Mouse (Mus musculus): ENCODE measurements at regions not wholly inside any gene's neighbourhood (a gene's known extent, or its start where the extent isn't known, plus 50 kb on each side); places are given as distances from the start of the nearest gene placed in this dataset.

DNA sequence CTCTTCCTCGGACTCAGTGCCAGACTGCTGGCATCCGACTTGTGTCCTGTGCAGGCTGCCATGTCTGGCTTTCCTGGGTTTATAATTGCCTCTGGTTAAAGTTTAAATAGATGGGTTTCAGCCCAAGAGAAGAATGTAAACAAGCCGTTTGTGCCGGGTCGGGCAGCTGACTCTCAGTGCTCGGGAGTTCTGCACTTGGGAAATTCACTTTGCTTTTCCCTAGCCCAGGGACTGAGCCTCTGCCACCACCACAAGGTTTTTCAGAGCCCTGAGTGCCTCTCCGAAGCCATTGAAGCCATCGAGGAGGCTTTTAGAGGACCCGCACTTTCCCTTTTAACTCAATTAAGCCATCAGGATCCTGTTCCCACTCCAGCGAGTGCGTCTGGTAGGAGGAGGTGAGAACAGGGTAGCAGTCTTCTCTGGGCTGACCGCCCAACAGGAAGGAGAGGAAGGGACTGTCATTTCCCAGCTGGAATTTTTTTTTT lies 80.8 kb upstream of the Mkln1 start:
- Histone ChIP-seq H3K9me3 (replicated peaks) (no peaks in the 10 kb centered on the region), H3K27me3 (ENCODE audit: low read depth, poor library complexity, severe bottlenecking) (peaks cover 11% of the 10 kb centered on the region; the same call in 1 of the 2 replicates), H3K4me1 (peaks cover 16% of the 10 kb centered on the region), H3K27ac (no peak overlapping the region), H3K36me3 (no peaks in the 10 kb centered on the region), H3K4me3 (peak overlapping the region; percentile 36)
- peak; percentile 33 for DNase-seq (ENCODE audit: low spot score)
- 7% methylated on average over 12 of the region's 12 CpGs for WGBS

DNA sequence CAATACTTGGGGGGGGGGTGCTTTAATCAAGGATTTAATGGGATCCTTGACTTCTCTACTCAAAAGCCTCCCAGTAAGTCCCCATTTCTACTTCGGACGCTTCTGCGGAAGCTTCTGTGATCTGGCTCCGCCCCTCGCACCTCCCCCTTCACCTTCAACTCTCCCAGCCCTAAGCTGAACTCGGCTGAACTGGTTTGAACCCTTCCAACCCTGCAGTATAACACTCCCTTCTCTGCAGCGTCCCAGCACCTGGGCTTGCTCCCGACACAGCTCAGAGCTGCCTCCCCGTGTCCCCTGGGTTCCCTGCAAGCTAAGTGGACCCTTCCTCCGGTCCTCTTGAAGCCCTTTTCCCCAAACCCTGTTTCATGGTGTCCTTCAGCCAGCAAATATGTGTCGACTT lies 80.0 kb upstream of the Mkln1 start:
- Histone ChIP-seq H3K27me3 (ENCODE audit: low read depth, poor library complexity, severe bottlenecking) (peaks cover 11% of the 10 kb centered on the region; the same call in 1 of the 2 replicates), H3K9me3 (replicated peaks) (no peaks in the 10 kb centered on the region), H3K4me1 (peaks cover 16% of the 10 kb centered on the region), H3K36me3 (no peaks in the 10 kb centered on the region), H3K4me3 (peak overlapping the region; percentile 36), H3K27ac (no peak overlapping the region)
- WGBS = 3% methylated on average over 11 of the region's 11 CpGs
- DNase-seq (ENCODE audit: low spot score) = peak; percentile 47

DNA sequence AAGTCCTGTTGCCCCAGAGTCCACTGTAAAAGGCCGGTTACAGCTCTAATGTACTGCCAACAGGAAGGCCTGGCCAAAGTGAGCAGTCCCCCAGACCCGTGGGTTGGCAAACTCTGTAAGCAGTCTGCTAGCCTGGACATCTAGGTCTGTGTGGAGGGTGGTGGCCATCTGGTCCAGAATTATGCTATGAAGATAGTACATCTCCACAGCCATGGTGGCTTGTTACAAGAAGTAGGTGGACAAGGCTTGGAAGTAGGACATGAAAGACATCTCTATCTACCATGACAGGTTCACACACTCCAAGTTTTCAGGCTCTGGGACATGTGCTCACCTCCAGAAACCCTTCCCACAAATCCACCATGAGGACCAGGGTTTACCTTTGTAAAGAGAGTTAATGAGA lies 79.1 kb upstream of the Mkln1 start:
- H3K4me3 ChIP-seq = no peak overlapping the region
- peaks cover 11% of the 10 kb centered on the region; the same call in 1 of the 2 replicates for H3K27me3 ChIP-seq (ENCODE audit: low read depth, poor library complexity, severe bottlenecking)
- H3K4me1 ChIP-seq = peaks cover 16% of the 10 kb centered on the region
- WGBS = 71% methylated on average over 2 of the region's 2 CpGs
- no peaks in the 10 kb centered on the region for H3K9me3 ChIP-seq (replicated peaks)
- no peak overlapping the region for H3K27ac ChIP-seq
- DNase-seq (ENCODE audit: low spot score) = no peak
- no peaks in the 10 kb centered on the region for H3K36me3 ChIP-seq

DNA sequence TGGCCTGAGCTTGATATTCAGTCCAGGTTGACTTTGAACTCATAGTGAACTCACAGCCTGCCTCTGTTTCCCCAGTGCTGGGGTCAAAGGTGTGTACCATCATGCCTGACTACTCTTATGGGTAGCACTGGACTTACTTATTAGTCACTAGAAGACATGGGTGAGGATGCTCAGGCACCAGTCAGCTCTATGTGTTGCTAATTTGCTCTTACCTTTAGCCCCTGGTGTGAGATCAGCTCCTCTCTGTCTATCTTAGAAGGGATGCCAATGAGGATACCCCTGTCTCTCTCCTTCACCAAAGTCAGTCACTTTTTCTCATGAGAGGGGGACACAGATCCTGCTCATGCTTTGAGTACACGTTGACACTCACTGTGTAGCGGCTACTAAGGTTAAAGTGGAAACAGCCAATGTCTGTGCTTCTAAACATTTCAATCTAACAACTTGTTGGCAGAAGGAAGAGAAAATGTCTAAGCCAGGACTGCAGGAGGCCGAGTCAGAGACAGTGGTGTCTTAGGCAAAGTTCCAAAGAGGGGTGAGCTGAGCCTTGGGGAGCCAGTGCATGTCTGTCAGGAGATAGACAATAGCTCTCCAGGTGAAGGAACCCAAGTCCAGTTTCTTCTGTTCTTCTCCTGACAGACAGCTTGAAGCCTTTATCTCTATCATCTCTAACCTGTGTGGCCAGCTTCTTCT lies 78.2 kb upstream of the Mkln1 start:
- H3K9me3 ChIP-seq (replicated peaks) = no peaks in the 10 kb centered on the region
- H3K27ac ChIP-seq = no peak overlapping the region
- peaks cover 11% of the 10 kb centered on the region; the same call in 1 of the 2 replicates for H3K27me3 ChIP-seq (ENCODE audit: low read depth, poor library complexity, severe bottlenecking)
- no peak for DNase-seq (ENCODE audit: low spot score)
- H3K4me1 ChIP-seq = peaks cover 20% of the 10 kb centered on the region
- no peak overlapping the region for H3K4me3 ChIP-seq
- 81% methylated on average over 3 of the region's 3 CpGs for WGBS
- no peaks in the 10 kb centered on the region for H3K36me3 ChIP-seq

DNA sequence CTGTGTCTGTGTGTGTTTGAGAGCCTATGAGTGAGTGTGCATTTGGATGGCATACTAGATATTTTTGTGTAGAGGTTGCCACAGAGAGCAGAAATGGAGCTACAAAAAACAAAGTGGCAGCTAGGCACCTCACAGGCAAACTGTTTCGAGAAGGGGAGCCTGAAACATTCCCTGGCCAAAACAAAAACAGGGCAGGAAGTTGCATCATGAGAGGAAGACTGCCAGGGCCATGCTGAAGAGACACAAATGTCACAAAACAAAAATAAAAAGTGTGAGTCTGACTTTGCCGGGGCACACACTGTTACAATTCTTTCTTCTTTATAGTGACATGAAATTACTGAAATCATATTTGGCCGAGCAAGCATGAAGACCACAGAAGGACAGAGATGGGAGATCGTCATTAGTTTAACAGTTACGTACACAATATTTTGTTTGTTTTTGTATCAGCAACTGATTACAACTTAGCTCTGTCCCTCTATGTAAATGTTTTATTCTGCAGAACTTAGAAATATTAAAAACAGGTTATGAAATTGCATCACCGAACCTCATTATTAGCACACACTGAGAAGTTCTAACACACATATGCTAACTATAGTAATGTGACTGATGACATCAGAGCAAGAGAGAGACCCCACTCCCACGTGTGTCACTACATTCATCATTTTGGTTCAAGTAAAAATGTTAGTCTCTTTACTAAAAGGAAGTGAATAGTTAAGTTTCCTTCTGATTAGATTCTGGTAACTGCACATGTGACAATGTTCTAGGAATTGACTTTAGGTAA lies 77.3 kb upstream of the Mkln1 start:
- H3K36me3 ChIP-seq = no peaks in the 10 kb centered on the region
- no peak for DNase-seq (ENCODE audit: low spot score)
- no peaks in the 10 kb centered on the region for H3K9me3 ChIP-seq (replicated peaks)
- H3K4me3 ChIP-seq = no peak overlapping the region
- no peak overlapping the region for H3K27ac ChIP-seq
- 80% methylated on average over 7 of the region's 7 CpGs for WGBS
- peaks cover 11% of the 10 kb centered on the region; the same call in 1 of the 2 replicates for H3K27me3 ChIP-seq (ENCODE audit: low read depth, poor library complexity, severe bottlenecking)
- peaks cover 20% of the 10 kb centered on the region for H3K4me1 ChIP-seq

DNA sequence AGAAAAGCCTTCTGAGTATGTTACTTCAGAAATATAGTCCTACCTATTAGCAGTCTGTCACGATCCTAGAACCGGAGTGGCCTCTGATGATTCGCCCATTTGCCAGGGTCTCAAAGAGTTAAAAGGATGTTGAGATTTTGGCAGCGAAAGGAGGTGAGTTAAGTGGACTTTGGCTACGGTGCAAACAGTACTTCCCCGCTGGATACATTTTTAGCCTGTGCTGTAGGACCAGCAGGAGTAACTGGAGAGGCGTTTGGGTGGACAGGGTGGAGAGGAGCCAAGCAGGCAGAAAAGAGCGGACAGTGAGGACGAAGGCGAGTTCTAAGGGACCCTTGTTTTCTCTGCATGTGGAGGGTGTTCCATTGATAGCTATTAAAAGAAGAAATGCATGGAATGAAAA lies 76.6 kb upstream of the Mkln1 start:
- Histone ChIP-seq H3K4me3 (no peak overlapping the region), H3K27ac (no peak overlapping the region), H3K4me1 (peaks cover 20% of the 10 kb centered on the region), H3K36me3 (no peaks in the 10 kb centered on the region), H3K9me3 (replicated peaks) (no peaks in the 10 kb centered on the region), H3K27me3 (ENCODE audit: low read depth, poor library complexity, severe bottlenecking) (peaks cover 11% of the 10 kb centered on the region; the same call in 1 of the 2 replicates)
- WGBS = 73% methylated on average over 10 of the region's 10 CpGs
- DNase-seq (ENCODE audit: low spot score) = no peak

DNA sequence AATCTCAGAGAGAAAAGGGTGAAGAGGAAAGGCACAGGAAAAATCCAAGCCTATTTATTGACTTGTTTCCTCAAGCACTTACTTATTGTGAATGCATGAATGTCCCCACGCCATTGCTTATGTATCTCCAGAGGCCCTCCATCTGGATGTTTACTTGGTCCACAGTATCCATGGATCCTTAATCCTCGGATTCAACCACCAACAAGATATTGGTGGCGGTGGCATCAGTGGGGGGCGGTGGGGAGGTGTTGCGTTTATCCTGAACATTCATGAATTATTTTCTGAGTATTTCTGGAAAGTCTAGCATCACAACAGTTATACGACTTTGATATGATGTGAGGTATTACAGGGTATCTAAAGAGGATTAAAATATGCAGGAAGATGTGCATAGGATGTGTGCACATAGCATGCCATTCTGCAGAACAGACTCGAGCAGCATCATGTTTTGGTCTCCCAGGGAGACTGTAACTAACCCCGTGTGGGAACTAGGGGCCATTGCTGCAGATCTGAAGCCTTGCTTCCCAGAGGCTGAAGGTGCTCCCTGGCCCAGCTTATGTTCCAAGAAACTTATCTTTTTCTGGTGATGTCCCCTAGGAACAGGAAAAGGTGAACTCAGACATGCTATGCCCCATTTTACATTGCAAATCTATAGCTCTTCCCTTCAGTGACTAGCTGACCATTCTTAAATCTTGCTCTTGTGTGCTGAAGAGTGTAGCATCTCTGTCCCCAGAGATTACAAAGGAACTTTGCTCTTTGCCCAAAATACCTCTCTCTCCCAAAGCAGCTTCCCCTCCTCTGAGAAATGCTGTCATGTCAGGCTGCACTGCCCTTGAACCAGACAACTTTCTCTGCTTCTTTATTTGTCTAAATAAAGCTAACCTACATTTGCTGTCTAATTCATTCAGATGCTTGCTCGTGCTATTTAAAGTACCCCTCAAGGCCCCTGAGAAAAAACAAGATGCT lies 75.0 kb upstream of the Mkln1 start:
- Histone ChIP-seq H3K9me3 (replicated peaks) (no peaks in the 10 kb centered on the region), H3K27ac (no peak overlapping the region), H3K27me3 (ENCODE audit: low read depth, poor library complexity, severe bottlenecking) (no peaks in the 10 kb centered on the region), H3K36me3 (no peaks in the 10 kb centered on the region), H3K4me1 (peaks cover 7% of the 10 kb centered on the region), H3K4me3 (no peak overlapping the region)
- 83% methylated on average over 9 of the region's 9 CpGs for WGBS
- no peak for DNase-seq (ENCODE audit: low spot score)

DNA sequence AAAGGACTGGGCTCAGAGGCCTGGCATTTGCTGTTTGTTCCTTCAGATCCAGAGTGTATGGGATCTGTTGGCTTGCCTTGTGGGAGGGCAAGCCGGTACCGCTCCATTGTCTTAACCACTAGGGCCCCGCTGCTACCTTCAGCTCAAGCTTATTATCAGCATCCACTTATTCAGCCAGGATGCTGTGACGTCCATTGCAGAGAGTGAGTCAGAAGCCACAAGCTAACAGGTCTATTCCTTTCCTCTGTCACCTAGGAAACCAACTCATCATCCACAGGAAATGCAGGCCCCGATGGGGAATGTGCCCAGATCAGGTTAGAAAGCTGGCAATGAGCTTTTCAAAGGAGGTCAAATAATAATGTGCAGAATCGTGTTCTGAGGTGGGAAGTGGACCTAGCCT lies 73.8 kb upstream of the Mkln1 start:
- H3K4me3 ChIP-seq = no peak overlapping the region
- H3K9me3 ChIP-seq (replicated peaks) = no peaks in the 10 kb centered on the region
- DNase-seq (ENCODE audit: low spot score) = no peak
- no peak overlapping the region for H3K27ac ChIP-seq
- 75% methylated on average over 6 of the region's 6 CpGs for WGBS
- H3K36me3 ChIP-seq = no peaks in the 10 kb centered on the region
- peaks cover 4% of the 10 kb centered on the region; the same call in 1 of the 2 replicates for H3K4me1 ChIP-seq
- H3K27me3 ChIP-seq (ENCODE audit: low read depth, poor library complexity, severe bottlenecking) = no peaks in the 10 kb centered on the region

DNA sequence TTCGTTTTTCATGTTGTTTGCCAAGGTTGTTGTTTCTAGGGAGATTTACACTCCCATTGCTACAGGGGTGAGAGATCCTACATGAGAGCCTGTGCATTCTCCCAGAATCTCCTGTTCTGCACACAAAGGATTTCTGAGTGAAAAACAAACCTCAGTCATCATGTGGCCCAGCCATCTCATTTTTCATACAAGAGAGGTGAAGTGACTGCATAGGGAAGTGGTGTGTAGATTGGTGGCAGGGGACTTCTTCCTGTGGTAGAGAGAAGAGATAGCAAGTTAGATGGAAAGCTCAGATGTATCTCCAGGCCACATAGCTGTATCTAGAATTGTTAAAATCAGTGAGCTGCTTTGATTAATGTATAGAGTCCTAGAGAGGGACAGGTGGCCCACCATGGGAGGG lies 72.9 kb upstream of the Mkln1 start:
- no peak overlapping the region for H3K4me3 ChIP-seq
- H3K36me3 ChIP-seq = no peaks in the 10 kb centered on the region
- WGBS = 78% methylated on average over 1 of the region's 1 CpGs
- H3K27ac ChIP-seq = no peak overlapping the region
- no peak for DNase-seq (ENCODE audit: low spot score)
- H3K27me3 ChIP-seq (ENCODE audit: low read depth, poor library complexity, severe bottlenecking) = no peaks in the 10 kb centered on the region
- H3K9me3 ChIP-seq (replicated peaks) = no peaks in the 10 kb centered on the region
- H3K4me1 ChIP-seq = peaks cover 4% of the 10 kb centered on the region; the same call in 1 of the 2 replicates

DNA sequence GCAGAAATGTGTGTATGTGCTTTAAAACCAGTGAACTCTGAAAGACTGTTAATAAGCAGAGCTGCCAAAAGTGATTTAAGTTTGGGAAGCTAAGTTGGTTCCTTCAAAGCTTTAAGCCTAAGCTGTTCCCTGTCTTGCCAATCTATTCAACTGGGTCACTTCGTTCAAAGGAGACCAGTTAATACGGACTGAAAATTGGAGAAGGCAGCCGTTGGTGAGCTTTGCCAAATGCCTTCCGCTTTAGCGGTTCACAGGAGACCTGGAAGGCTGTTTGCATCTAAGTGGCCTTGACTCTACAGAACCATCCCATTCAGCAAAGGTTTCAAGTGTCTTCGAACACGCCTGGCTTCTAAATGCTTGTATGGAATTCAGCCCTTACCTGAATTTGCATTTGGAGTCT lies 68.2 kb upstream of the Mkln1 start:
- Histone ChIP-seq H3K4me1 (no peaks in the 10 kb centered on the region), H3K27ac (no peak overlapping the region), H3K36me3 (no peaks in the 10 kb centered on the region), H3K27me3 (ENCODE audit: low read depth, poor library complexity, severe bottlenecking) (no peaks in the 10 kb centered on the region), H3K4me3 (no peak overlapping the region), H3K9me3 (replicated peaks) (no peaks in the 10 kb centered on the region)
- WGBS = 91% methylated on average over 7 of the region's 7 CpGs
- no peak for DNase-seq (ENCODE audit: low spot score)

DNA sequence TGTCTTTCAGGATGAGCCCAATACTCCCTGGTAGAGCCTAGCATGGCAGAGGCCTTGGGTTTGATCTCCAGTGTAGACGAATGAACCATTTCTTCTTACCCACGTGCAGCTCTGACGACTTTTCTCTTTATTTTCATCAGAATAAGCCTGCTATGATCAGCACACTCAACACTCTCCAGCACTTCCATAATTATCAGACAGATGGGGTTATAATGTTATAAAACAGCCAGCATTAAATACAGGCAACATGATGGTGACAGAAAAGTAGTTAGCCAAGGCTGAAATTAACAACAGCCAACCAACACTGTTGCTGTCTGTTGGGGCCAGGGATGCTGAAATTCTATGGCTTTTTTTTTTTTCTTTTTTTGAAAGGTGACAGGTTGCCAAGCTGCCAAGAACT lies 67.7 kb upstream of the Mkln1 start:
- Histone ChIP-seq H3K27me3 (ENCODE audit: low read depth, poor library complexity, severe bottlenecking) (no peaks in the 10 kb centered on the region), H3K36me3 (no peaks in the 10 kb centered on the region), H3K9me3 (replicated peaks) (no peaks in the 10 kb centered on the region), H3K4me1 (no peaks in the 10 kb centered on the region), H3K4me3 (no peak overlapping the region), H3K27ac (no peak overlapping the region)
- WGBS = 90% methylated on average over 3 of the region's 3 CpGs
- no peak for DNase-seq (ENCODE audit: low spot score)

DNA sequence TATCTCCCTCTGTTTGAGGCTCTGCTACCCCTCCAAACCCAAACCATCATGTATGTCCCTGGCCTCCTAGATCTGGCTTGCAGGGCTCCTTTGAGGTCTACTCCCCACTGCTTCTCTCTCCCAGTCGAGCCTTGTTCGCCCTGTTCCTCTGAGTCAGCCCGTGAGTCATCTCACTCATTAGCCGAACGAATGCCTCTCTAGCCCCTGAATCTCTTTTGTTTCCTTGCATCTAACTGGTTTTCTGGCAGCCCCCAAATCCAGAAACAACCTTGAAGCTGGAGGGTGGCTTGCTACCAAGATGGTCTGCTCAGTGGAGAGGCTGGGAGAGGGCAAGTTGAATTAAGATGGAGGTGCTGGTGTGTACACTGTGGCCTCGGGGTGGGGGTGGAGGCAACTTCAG lies 66.3 kb upstream of the Mkln1 start:
- Histone ChIP-seq H3K9me3 (replicated peaks) (no peaks in the 10 kb centered on the region), H3K27ac (no peak overlapping the region), H3K27me3 (ENCODE audit: low read depth, poor library complexity, severe bottlenecking) (no peaks in the 10 kb centered on the region), H3K36me3 (no peaks in the 10 kb centered on the region), H3K4me3 (no peak overlapping the region), H3K4me1 (no peaks in the 10 kb centered on the region)
- no peak for DNase-seq (ENCODE audit: low spot score)
- WGBS = 83% methylated on average over 6 of the region's 6 CpGs

All from limb, embryonic 10.5 days (tissue).